Mouse (Mus musculus) thymus, adult 2 months (tissue): ENCODE data around the gene Cgref1. TPM values are rescaled to one million over a fixed set of nuclear protein-coding genes. Genes with fewer than 3 reads are reported as not detected.
A peak's percentile ranks its signal among the peaks of the same experiment; 100 is the strongest.

Source experiments
- DNase-seq: peaks from one replicate; pipeline ENCODE4 v3.0.0; 2021
- H3K27ac ChIP-seq: fragments of 200-500 bp; 2 replicates; pipeline ENCODE4 v1.5.1; 2012; ENCODE audit warnings: low read length, control low read depth; ENCODE audit not compliant: control insufficient read depth, insufficient read depth
- H3K27me3 ChIP-seq: fragments of 200-500 bp; 2 replicates; pipeline ENCODE4 v1.6.1; 2012; ENCODE audit warnings: mild to moderate bottlenecking, low read length, moderate library complexity, mixed read lengths; ENCODE audit not compliant: control insufficient read depth, insufficient read depth
- H3K36me3 ChIP-seq: fragments of 200-500 bp; 2 replicates; pipeline ENCODE4 v1.6.1; 2012; ENCODE audit warnings: mild to moderate bottlenecking, low read length, moderate library complexity; ENCODE audit not compliant: control insufficient read depth, insufficient read depth
- H3K4me1 ChIP-seq: fragments of 200-500 bp; replicated peaks from 2 replicates; pipeline ENCODE4 v1.6.1; 2012; ENCODE audit warnings: low read length; ENCODE audit not compliant: control insufficient read depth, insufficient read depth
- H3K4me3 ChIP-seq: fragments of 200-500 bp; 2 replicates; pipeline ENCODE4 v1.5.1; 2012; ENCODE audit warnings: mild to moderate bottlenecking, low read length, control low read depth, moderate library complexity; ENCODE audit not compliant: control insufficient read depth, insufficient read depth
- CTCF ChIP-seq: fragments of 200-500 bp; IDR thresholded peaks from 2 replicates; pipeline ENCODE4 v1.5.1; 2012; ENCODE audit warnings: mild to moderate bottlenecking, control low read depth, low read length, moderate library complexity, borderline replicate concordance; ENCODE audit not compliant: control insufficient read depth, poor library complexity, insufficient read depth; ENCODE audit errors: extremely low read depth
- POLR2A ChIP-seq: fragments of 200-500 bp; IDR thresholded peaks from 2 replicates; pipeline ENCODE4 v1.6.1; 2012; ENCODE audit warnings: mild to moderate bottlenecking, low read length, control low read depth, moderate library complexity; ENCODE audit not compliant: control insufficient read depth, poor library complexity, insufficient read depth; ENCODE audit errors: extremely low read depth
- WGBS: fragments of 180-500 bp; shearing (Covaris S2); methylation state at CpG from one replicate; pipeline ENCODE4 v1.1.7; 2018; 5-methylcytosine and 5-hydroxymethylcytosine counted together
- polyA plus RNA-seq: library from polyadenylated mRNA; depleted of rRNA; stranded (reverse); fragments of >200 nt; gene quantifications from 2 replicates; pipeline ENCODE4 v1.2.3, GENCODE M21; 2012

Gene Cgref1
- polyA plus RNA-seq, 1 experiment: 0.70 TPM

- Histone ChIP-seq H3K4me3 (peak overlapping the region; percentile 66), H3K27me3 (no peaks in the 10 kb centered on the region), H3K36me3 (peaks cover 29% of the 10 kb centered on the region), H3K4me1 (peaks cover 25% of the 10 kb centered on the region), H3K27ac (no peak overlapping the region)
- no peak for TF ChIP-seq CTCF
- TF ChIP-seq POLR2A: no peak
- WGBS: 34% methylated on average over 19 of the region's 19 CpGs
- DNase-seq: no peak
These were observed 13.9 kb upstream of the Cgref1 start for GRCm38 (mm10) chr5:30959198-30959854.

GRCm38 (mm10) chr5:30957891-30958290 lies 12.5 kb upstream of the Cgref1 start:
- Histone ChIP-seq H3K27ac (no peak overlapping the region), H3K4me1 (peaks cover 25% of the 10 kb centered on the region), H3K4me3 (no peak overlapping the region), H3K36me3 (peaks cover 38% of the 10 kb centered on the region), H3K27me3 (no peaks in the 10 kb centered on the region)
- 83% methylated on average over 6 of the region's 6 CpGs for WGBS
- TF ChIP-seq CTCF (no peak), POLR2A (no peak)
- no peak for DNase-seq

- peaks cover 38% of the 10 kb centered on the region for H3K36me3 ChIP-seq
- no peak overlapping the region for H3K27ac ChIP-seq
- H3K4me1 ChIP-seq: peaks cover 23% of the 10 kb centered on the region
- 89% methylated on average over 6 of the region's 6 CpGs for WGBS
- TF ChIP-seq POLR2A: no peak
- TF ChIP-seq CTCF: no peak
- DNase-seq: no peak
- no peaks in the 10 kb centered on the region for H3K27me3 ChIP-seq
- H3K4me3 ChIP-seq: no peak overlapping the region
These were observed 10.4 kb upstream of the Cgref1 start for GRCm38 (mm10) chr5:30955751-30956150.

- 96% methylated on average over 9 of the region's 9 CpGs for WGBS
- DNase-seq: no peak
These were observed 9.2 kb upstream of the Cgref1 start for GRCm38 (mm10) chr5:30954556-30954955.

GRCm38 (mm10) chr5:30954065-30954464 lies 8.7 kb upstream of the Cgref1 start:
- H3K27me3 ChIP-seq: no peaks in the 10 kb centered on the region
- no peak overlapping the region for H3K4me3 ChIP-seq
- DNase-seq: no peak
- no peak overlapping the region for H3K27ac ChIP-seq
- peaks cover 38% of the 10 kb centered on the region for H3K36me3 ChIP-seq
- over 99% methylated on average over 6 of the region's 6 CpGs for WGBS
- TF ChIP-seq POLR2A (no peak), CTCF (no peak)
- peaks cover 25% of the 10 kb centered on the region for H3K4me1 ChIP-seq

More at GRCm38 (mm10) chr5:30954556-30954955, 9.2 kb upstream of the Cgref1 start:
- TF ChIP-seq CTCF (no peak), POLR2A (no peak)
- no peaks in the 10 kb centered on the region for H3K27me3 ChIP-seq
- no peak overlapping the region for H3K27ac ChIP-seq
- no peak overlapping the region for H3K4me3 ChIP-seq
- H3K4me1 ChIP-seq: peaks cover 26% of the 10 kb centered on the region
- H3K36me3 ChIP-seq: peaks cover 38% of the 10 kb centered on the region

GRCm38 (mm10) chr5:30952551-30952950 lies 7.2 kb upstream of the Cgref1 start:
- no peak for TF ChIP-seq CTCF
- no peak for TF ChIP-seq POLR2A
- WGBS: 95% methylated on average over 5 of the region's 5 CpGs
- no peaks in the 10 kb centered on the region for H3K27me3 ChIP-seq
- H3K27ac ChIP-seq: no peak overlapping the region
- H3K36me3 ChIP-seq: peaks cover 26% of the 10 kb centered on the region
- H3K4me3 ChIP-seq: no peak overlapping the region
- H3K4me1 ChIP-seq: peaks cover 12% of the 10 kb centered on the region
- DNase-seq: no peak

GRCm38 (mm10) chr5:30951706-30952105 lies 6.3 kb upstream of the Cgref1 start:
- Histone ChIP-seq H3K27ac (no peak overlapping the region), H3K4me1 (peaks cover 12% of the 10 kb centered on the region), H3K27me3 (no peaks in the 10 kb centered on the region), H3K36me3 (peaks cover 25% of the 10 kb centered on the region), H3K4me3 (no peak overlapping the region)
- WGBS: 94% methylated on average over 6 of the region's 6 CpGs
- DNase-seq: no peak
- TF ChIP-seq POLR2A: no peak
- no peak for TF ChIP-seq CTCF
